Mouse (Mus musculus) cortical plate, adult 2 months (tissue): Measurements from ENCODE around the gene Jazf1.

Experiments used
- CTCF ChIP-seq: fragments of 200-500 bp; IDR thresholded peaks from 2 replicates; pipeline ENCODE4 v1.5.1; 2011; ENCODE audit warnings: mild to moderate bottlenecking, control low read depth, low read length; ENCODE audit not compliant: insufficient read depth; ENCODE audit errors: extremely low read depth
- POLR2A ChIP-seq: fragments of 200-500 bp; IDR thresholded peaks from 2 replicates; pipeline ENCODE4 v1.6.1; 2011; ENCODE audit warnings: mild to moderate bottlenecking, low read length, control low read depth; ENCODE audit not compliant: insufficient read depth; ENCODE audit errors: extremely low read depth

GRCm38 (mm10) chr6:52775956-52776355 lies 292.5 kb downstream of the Jazf1 start:
- TF ChIP-seq CTCF (no peak), POLR2A (no peak)
